Mouse (Mus musculus) hindbrain, embryonic 15.5 days (tissue): Measurements from ENCODE around the gene Bcl11b. TPM values are rescaled to one million over a fixed set of nuclear protein-coding genes. Genes with fewer than 3 reads are reported as not detected.
A peak's percentile ranks its signal among the peaks of the same experiment; 100 is the strongest.

Experiments
- ATAC-seq: fragments of 200-750 bp; cut with Nextera tagmentation; 2 replicates; pipeline ENCODE4 v1.8.0; 2017; ENCODE audit warnings: low read depth, moderate number of reproducible peaks, moderate TSS enrichment; ENCODE audit not compliant: low FRiP score
- H3K27ac ChIP-seq: fragments of 300-500 bp; sonication (generic); replicated peaks from 2 replicates; pipeline ENCODE4 v1.5.1; 2015; ENCODE audit warnings: mild to moderate bottlenecking, inconsistent platforms
- H3K27me3 ChIP-seq: fragments of 300-500 bp; sonication (generic); 2 replicates; pipeline ENCODE4 v1.6.1; 2015; ENCODE audit warnings: control low read depth, inconsistent platforms
- H3K36me3 ChIP-seq: fragments of 300-500 bp; sonication (generic); 2 replicates; pipeline ENCODE4 v1.6.1; 2015; ENCODE audit warnings: control low read depth, inconsistent platforms
- H3K4me1 ChIP-seq: fragments of 300-500 bp; sonication (generic); replicated peaks from 2 replicates; pipeline ENCODE4 v1.6.1; 2015; ENCODE audit warnings: control low read depth, inconsistent platforms
- H3K4me2 ChIP-seq: fragments of 300-500 bp; sonication (generic); 2 replicates; pipeline ENCODE4 v1.6.1; 2015; ENCODE audit warnings: moderate library complexity, mild to moderate bottlenecking, inconsistent platforms
- H3K4me3 ChIP-seq: fragments of 300-500 bp; sonication (generic); 2 replicates; pipeline ENCODE4 v1.5.1; 2015; ENCODE audit warnings: mild to moderate bottlenecking, inconsistent platforms
- H3K9ac ChIP-seq: fragments of 300-500 bp; sonication (generic); 2 replicates; pipeline ENCODE4 v1.6.1; 2015; ENCODE audit warnings: inconsistent platforms
- H3K9me3 ChIP-seq: fragments of 300-500 bp; sonication (generic); 2 replicates; pipeline ENCODE4 v1.6.1; 2016; ENCODE audit warnings: control low read depth, inconsistent platforms
- WGBS: fragments of 180-500 bp; shearing (Covaris S2); methylation state at CpG from one replicate; pipeline ENCODE4 v1.1.7; 2015; 5-methylcytosine and 5-hydroxymethylcytosine counted together
- polyA plus RNA-seq: library from polyadenylated mRNA; unstranded; fragments of >200 nt; fragmentation: Nextera tagmentation; extraction: Ambion mirVana; gene quantifications from 2 replicates; pipeline ENCODE4 v1.2.1, GENCODE M21; 2015

Bcl11b gene
- polyA plus RNA-seq, 1 experiment from 2014 or later: 24.4 TPM

- WGBS: 21% methylated on average over 15 of the region's 15 CpGs
- H3K4me2 ChIP-seq: peak overlapping the region; percentile 50
- H3K4me1 ChIP-seq: peaks cover 66% of the 10 kb centered on the region
- H3K36me3 ChIP-seq: no peaks in the 10 kb centered on the region
- peak; percentile 54; the same call in 1 of the 2 replicates for ATAC-seq
- H3K27ac ChIP-seq: peak overlapping the region; percentile 70
- no peaks in the 10 kb centered on the region for H3K9me3 ChIP-seq
- no peaks in the 10 kb centered on the region for H3K27me3 ChIP-seq
- peak overlapping the region; percentile 7; the same call in 1 of the 2 replicates for H3K4me3 ChIP-seq
- no peak overlapping the region; the same call in 1 of the 2 replicates for H3K9ac ChIP-seq
Observed at GRCm38 (mm10) chr12:107928464-107928901, 74.9 kb downstream of the Bcl11b start.

GRCm38 (mm10) chr12:107927961-107928431 lies 75.4 kb downstream of the Bcl11b start:
- Histone ChIP-seq H3K9ac (no peak overlapping the region), H3K36me3 (no peaks in the 10 kb centered on the region), H3K4me2 (peak overlapping the region; percentile 50), H3K4me3 (peak overlapping the region; percentile 7; the same call in 1 of the 2 replicates), H3K27ac (peak overlapping the region; percentile 28), H3K9me3 (no peaks in the 10 kb centered on the region), H3K27me3 (no peaks in the 10 kb centered on the region), H3K4me1 (peaks cover 66% of the 10 kb centered on the region)
- WGBS: 27% methylated on average over 10 of the region's 10 CpGs
- peak; percentile 40 for ATAC-seq

- 93% methylated on average over 22 of the region's 22 CpGs for WGBS
- H3K4me1 ChIP-seq: peaks cover 57% of the 10 kb centered on the region
Observed at GRCm38 (mm10) chr12:107926074-107926855, 77.1 kb downstream of the Bcl11b start.

GRCm38 (mm10) chr12:107924696-107925095 lies 78.7 kb downstream of the Bcl11b start:
- Histone ChIP-seq H3K4me2 (no peak overlapping the region), H3K27ac (no peak overlapping the region), H3K9me3 (no peaks in the 10 kb centered on the region), H3K4me3 (no peak overlapping the region), H3K9ac (no peak overlapping the region), H3K27me3 (no peaks in the 10 kb centered on the region), H3K36me3 (no peaks in the 10 kb centered on the region), H3K4me1 (peaks cover 52% of the 10 kb centered on the region)
- no peak for ATAC-seq
- 82% methylated on average over 4 of the region's 4 CpGs for WGBS

More at GRCm38 (mm10) chr12:107926074-107926855, 77.1 kb downstream of the Bcl11b start:
- Histone ChIP-seq H3K4me2 (no peak overlapping the region), H3K27me3 (no peaks in the 10 kb centered on the region), H3K9me3 (no peaks in the 10 kb centered on the region), H3K4me3 (no peak overlapping the region), H3K27ac (no peak overlapping the region), H3K36me3 (no peaks in the 10 kb centered on the region), H3K9ac (no peak overlapping the region)
- ATAC-seq: no peak

- Histone ChIP-seq H3K4me1 (peaks cover 44% of the 10 kb centered on the region), H3K9me3 (no peaks in the 10 kb centered on the region), H3K9ac (no peak overlapping the region), H3K4me2 (no peak overlapping the region), H3K36me3 (no peaks in the 10 kb centered on the region), H3K4me3 (no peak overlapping the region), H3K27ac (no peak overlapping the region), H3K27me3 (no peaks in the 10 kb centered on the region)
- ATAC-seq: no peak
- WGBS: 78% methylated on average over 3 of the region's 3 CpGs
Observed at GRCm38 (mm10) chr12:107923963-107924362, 79.4 kb downstream of the Bcl11b start.

GRCm38 (mm10) chr12:107922180-107922579 lies 81.2 kb downstream of the Bcl11b start:
- no peak overlapping the region for H3K27ac ChIP-seq
- H3K9me3 ChIP-seq: no peaks in the 10 kb centered on the region
- no peak overlapping the region for H3K4me3 ChIP-seq
- H3K4me2 ChIP-seq: no peak overlapping the region
- H3K27me3 ChIP-seq: no peaks in the 10 kb centered on the region
- H3K4me1 ChIP-seq: peaks cover 27% of the 10 kb centered on the region
- ATAC-seq: no peak
- no peak overlapping the region for H3K9ac ChIP-seq
- no peaks in the 10 kb centered on the region for H3K36me3 ChIP-seq
- WGBS: 94% methylated on average over 7 of the region's 7 CpGs

GRCm38 (mm10) chr12:107921566-107921965 lies 81.8 kb downstream of the Bcl11b start:
- no peak overlapping the region for H3K27ac ChIP-seq
- peaks cover 4% of the 10 kb centered on the region; the same call in 1 of the 2 replicates for H3K36me3 ChIP-seq
- H3K27me3 ChIP-seq: no peaks in the 10 kb centered on the region
- peaks cover 21% of the 10 kb centered on the region for H3K4me1 ChIP-seq
- H3K4me3 ChIP-seq: no peak overlapping the region
- H3K9ac ChIP-seq: no peak overlapping the region
- no peak for ATAC-seq
- WGBS: 79% methylated on average over 7 of the region's 7 CpGs
- H3K9me3 ChIP-seq: no peaks in the 10 kb centered on the region
- H3K4me2 ChIP-seq: no peak overlapping the region

- peaks cover 9% of the 10 kb centered on the region for H3K36me3 ChIP-seq
- no peak overlapping the region for H3K27ac ChIP-seq
- no peak overlapping the region for H3K4me3 ChIP-seq
- peaks cover 20% of the 10 kb centered on the region for H3K4me1 ChIP-seq
- no peaks in the 10 kb centered on the region for H3K27me3 ChIP-seq
- no peak overlapping the region for H3K9ac ChIP-seq
- H3K9me3 ChIP-seq: no peaks in the 10 kb centered on the region
- no peak for ATAC-seq
- H3K4me2 ChIP-seq: no peak overlapping the region
- whole genome bisulfite sequencing: 60% methylated on average over 6 of the region's 6 CpGs
Observed at GRCm38 (mm10) chr12:107921154-107921553, 82.2 kb downstream of the Bcl11b start.

- ATAC-seq: no peak
- WGBS: 65% methylated on average over 13 of the region's 13 CpGs
- no peak overlapping the region for H3K9ac ChIP-seq
Observed at GRCm38 (mm10) chr12:107920716-107921115, 82.7 kb downstream of the Bcl11b start.

GRCm38 (mm10) chr12:107920076-107920475 lies 83.3 kb downstream of the Bcl11b start:
- Histone ChIP-seq H3K4me2 (no peak overlapping the region), H3K9ac (no peak overlapping the region), H3K27ac (no peak overlapping the region), H3K4me3 (no peak overlapping the region), H3K4me1 (peaks cover 15% of the 10 kb centered on the region), H3K27me3 (no peaks in the 10 kb centered on the region), H3K36me3 (peaks cover 19% of the 10 kb centered on the region), H3K9me3 (0 out of 2 replicates have a peak, but pooled peaks cover 4% of the 10 kb centered on the region)
- WGBS: 94% methylated on average over 2 of the region's 2 CpGs
- no peak for ATAC-seq

More at GRCm38 (mm10) chr12:107920716-107921115, 82.7 kb downstream of the Bcl11b start:
- Histone ChIP-seq H3K27me3 (no peaks in the 10 kb centered on the region), H3K4me3 (no peak overlapping the region), H3K36me3 (peaks cover 13% of the 10 kb centered on the region), H3K27ac (no peak overlapping the region), H3K9me3 (0 out of 2 replicates have a peak, but pooled peaks cover 4% of the 10 kb centered on the region), H3K4me2 (no peak overlapping the region), H3K4me1 (peaks cover 20% of the 10 kb centered on the region)

- Histone ChIP-seq H3K9ac (no peak overlapping the region), H3K4me1 (peaks cover 15% of the 10 kb centered on the region), H3K4me3 (no peak overlapping the region), H3K27me3 (no peaks in the 10 kb centered on the region), H3K9me3 (0 out of 2 replicates have a peak, but pooled peaks cover 4% of the 10 kb centered on the region), H3K27ac (no peak overlapping the region), H3K4me2 (no peak overlapping the region), H3K36me3 (peaks cover 20% of the 10 kb centered on the region)
- 93% methylated on average over 6 of the region's 6 CpGs for WGBS
- ATAC-seq: no peak
Observed at GRCm38 (mm10) chr12:107918779-107919178, 84.6 kb downstream of the Bcl11b start.

- no peak overlapping the region for H3K9ac ChIP-seq
- ATAC-seq: no peak
- 98% methylated on average over 38 of the region's 39 CpGs for WGBS
Observed at GRCm38 (mm10) chr12:107916008-107916407, 87.4 kb downstream of the Bcl11b start.

More at GRCm38 (mm10) chr12:107916008-107916407, 87.4 kb downstream of the Bcl11b start:
- Histone ChIP-seq H3K4me2 (no peak overlapping the region), H3K27ac (no peak overlapping the region), H3K4me3 (no peak overlapping the region), H3K9me3 (0 out of 2 replicates have a peak, but pooled peaks cover 4% of the 10 kb centered on the region), H3K27me3 (no peaks in the 10 kb centered on the region), H3K4me1 (peaks cover 7% of the 10 kb centered on the region), H3K36me3 (peaks cover 20% of the 10 kb centered on the region)
